Mouse (Mus musculus): ENCODE measurements around the gene Galntl6.

The Galntl6 gene

DNA sequence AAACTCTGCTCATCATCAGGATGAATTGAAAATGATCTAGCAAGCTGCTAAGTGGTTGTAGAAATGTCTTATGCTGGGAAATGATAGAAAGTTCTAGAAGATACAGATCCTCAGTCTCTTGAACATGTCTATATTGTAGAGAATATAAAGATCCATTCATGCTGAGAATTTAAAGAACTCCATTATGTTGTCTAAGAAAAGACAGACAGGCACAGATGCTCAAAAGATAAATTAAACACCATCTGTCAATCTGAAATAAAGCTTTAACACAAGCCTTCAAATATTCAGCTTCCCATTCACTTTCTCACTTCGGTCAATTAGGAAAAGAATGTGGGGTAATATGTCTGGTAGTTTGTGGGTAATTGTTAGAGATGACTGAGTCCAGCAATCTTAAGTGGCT is 658.8 kb downstream of the Galntl6 start:
- no peak for DNase-seq

DNA sequence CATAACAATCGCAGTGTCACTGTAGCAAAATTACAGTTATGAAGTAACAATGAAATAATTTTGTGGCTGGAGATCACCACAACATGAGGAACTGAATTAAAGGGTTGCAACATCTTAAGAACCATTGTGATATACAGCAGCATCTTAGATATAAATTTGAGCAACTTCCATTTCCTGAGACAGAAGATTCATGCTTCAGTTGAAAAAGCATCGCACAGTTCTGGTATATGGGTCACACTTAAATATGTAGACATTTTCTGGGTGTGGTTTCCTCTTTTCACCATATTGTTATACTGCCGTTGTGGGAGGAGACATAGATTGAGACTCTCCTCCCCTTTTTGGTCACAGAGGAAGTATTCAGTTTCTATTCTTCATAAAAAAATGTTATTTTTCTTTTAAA is 667.6 kb downstream of the Galntl6 start:
- DNase-seq, result no peak

DNA sequence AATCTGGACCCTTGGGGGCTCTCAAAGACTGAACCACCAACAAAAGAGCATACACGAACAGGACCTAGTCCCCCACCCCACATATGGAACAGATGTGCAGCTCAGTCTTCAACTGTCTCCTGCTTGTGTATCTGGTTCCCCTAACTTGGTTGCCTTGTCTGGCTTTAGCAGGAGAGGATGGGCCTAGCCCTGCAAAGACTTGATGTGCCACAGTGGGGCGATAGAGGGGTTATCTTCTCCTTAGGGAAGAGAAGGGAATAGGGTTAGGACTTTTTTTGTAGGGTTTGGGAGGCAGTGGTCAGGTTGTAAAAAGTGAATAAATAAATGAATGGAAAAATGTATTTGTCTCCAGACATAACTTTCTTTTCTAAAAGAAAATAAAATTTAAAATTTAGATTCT is 678.2 kb downstream of the Galntl6 start:
- no peak for DNase-seq

DNA sequence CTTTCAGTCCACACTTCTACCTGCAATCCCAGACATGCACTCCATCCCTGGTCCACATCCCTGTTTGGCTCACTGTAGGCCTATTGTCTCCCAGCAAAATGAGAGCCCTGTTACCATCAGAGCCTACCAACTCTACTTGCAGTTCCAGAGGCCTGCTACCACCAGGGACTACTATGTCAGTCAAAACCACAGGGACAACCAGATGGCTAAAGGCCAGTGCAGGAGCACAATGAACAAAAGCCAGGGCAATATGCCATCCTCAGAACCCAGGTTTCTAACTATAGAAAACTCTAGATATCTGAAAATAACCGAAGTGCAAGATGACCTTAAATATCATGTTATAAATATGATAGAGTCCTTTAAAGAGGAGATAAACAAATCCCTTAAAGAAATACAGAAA is 683.7 kb downstream of the Galntl6 start:
- no peak for DNase-seq

DNA sequence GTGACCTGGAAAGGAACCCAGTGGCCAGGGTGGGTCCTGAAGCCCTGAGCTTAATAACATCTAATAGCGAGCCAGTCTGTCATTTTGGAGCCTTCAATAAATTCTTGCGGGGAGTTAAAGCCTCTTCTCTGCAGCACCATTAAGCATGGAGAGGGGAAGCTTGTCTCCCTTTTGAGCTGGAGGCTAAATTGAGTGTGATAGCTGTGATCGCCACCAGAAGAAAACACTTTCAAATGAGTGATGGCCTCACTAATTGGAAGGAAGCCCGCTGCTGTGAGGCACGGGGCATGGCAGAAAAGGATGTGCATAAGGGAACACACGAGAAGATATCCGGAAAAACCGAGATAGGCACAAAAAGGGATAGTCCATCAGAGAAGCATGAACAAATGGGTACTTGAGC is 694.6 kb downstream of the Galntl6 start:
- no peak for DNase-seq

DNA sequence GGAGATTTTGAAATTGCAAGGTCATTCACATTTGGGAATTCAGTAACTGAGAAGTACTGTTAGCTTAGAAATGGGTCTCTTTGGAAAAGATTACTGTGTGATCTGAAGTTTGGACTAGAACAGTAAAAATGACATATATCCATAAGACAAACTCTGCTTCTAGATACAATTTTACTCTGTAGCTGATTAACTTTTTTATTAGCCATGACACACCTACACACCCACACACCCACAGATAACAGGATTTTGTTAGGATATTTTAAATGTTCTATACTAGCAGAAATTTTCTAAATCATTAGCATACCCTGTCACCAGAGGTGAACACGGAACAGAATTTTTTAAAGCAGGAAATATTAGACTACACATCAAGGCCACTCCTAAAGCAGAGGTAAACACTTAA is 722.7 kb downstream of the Galntl6 start:
- DNase-seq, result no peak

DNA sequence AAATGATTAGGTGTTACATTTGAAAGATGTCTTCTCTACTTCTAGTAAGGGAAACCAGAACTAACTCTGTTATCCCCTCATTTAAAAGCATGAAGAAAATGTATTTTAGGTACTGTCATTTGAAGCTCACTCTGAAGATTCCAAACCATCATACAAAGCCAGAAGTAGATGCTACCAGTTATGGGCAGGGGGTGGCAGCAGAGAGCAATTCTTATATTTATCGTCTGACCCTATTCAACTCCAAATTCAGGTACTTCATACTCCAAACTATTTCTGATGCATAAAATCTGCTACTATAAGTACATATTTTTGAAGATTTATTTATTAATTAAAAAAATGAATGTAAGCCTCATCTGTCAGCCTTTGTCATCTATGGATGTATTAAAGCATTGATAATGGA is 765.5 kb downstream of the Galntl6 start:
- DNase-seq, result peak; percentile 12

DNA sequence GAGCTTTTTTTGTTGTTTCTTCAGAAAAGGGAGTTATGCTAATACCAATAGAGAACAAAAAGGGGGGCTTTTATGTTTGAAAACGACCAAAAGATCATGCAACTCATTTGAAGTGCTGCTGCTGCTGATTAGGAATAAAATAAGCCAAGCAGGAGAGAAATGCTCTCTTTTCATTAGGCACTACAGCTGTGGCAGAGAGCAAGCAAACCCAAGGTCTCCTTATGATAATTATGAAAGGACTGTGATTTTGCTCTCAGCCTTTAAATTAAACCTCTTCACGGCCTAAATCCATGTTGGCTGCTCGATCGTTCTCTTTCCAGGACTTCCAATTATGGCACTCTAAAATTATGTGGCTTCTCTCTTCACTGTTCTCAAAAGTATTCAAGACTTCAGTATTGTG is 825.7 kb downstream of the Galntl6 start:
- no peak for DNase-seq

DNA sequence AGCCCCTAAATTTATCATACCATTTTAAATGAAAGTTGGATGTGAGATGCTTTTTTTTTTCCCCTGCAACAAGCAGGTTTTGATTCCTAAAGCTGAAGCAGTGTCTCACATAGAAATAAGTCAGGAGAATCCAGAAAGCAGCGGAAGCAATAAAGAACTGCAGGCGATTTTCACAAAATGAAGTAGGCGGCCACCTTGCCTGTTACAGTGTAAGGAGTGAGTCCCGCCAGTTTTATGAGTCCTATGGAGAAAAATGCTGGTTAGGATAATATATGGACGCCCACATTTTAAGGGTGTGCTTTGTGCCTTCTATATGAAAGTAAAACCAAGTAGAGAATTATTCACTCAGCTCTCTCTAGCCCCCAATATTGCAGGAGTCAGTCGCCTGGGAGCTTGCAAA is 827.5 kb downstream of the Galntl6 start:
- DNase-seq, result no peak

DNA sequence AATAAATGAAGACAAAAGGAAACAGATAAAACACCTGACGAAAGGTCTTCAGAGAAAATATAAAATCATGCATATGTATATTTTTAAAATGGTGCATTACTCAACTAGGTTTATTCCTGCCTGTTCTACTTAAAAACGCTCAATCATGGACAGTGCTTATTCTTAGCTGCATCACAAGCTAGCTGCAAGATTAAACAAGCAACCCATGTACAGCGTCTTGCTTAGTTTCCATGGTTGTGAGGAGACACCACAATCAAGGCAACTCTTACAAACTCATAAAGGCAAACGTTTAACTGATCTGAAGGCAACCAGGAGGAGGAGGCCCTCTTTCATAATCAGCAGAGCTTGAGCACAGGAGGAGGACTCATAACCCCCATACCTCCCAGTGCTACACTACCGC is 830.7 kb downstream of the Galntl6 start:
- no peak for DNase-seq

DNA sequence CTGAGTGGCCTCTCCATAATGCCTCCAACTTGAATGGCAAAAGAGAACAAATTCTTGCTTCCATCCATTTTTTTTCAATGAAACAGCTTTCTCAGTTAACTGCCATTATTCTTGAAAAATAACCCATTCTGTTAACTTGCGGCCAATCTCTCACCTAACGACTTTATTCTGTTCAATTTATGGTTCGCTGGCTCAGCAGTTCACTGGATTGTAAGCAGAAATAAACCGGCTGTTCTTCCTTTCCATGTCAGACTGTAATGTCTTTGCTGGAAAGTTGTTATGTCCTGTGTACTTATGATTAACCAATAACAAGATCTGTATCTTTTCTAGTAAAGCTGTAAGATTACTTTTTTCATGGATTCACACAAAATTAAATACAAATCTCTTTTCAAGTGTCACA is 837.8 kb downstream of the Galntl6 start:
- DNase-seq, result no peak

DNA sequence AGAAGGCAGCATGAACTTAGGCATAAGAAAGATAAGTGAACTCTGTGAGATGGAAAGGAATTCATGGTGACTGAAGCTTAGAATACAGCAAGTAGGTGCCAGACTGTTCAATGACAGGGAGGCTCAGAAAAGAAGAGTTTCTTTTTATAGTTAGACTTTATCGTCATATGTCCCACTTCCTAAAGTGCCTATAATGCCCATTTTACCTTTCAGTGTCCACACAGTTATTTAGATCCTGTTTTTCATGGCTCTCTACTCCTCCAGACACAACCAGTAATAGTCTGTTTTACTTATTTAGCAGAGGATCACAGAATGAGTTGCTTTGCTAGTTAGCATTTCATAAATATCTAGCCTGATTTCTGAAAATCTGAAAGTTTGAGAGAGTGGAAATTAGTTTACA is 838.7 kb downstream of the Galntl6 start:
- no peak for DNase-seq

DNA sequence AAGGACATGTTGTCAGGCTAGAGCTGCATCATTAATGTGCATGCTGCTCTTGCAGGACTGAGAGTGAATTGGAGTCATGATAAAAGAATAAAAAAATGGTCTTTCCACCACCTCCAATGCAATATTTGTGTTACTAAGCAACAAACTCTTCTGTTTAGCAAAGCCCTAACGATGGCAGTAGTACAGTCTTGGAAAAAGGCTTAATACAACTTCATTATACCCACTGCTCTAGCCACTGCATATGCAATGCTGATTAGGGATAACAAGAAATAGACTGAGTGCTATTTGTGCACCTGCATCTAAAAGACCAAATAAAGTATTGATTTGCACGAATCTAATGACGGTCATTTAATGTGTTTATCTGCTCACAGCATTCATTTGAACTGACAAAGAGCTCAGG is 880.2 kb downstream of the Galntl6 start:
- no peak for DNase-seq

DNA sequence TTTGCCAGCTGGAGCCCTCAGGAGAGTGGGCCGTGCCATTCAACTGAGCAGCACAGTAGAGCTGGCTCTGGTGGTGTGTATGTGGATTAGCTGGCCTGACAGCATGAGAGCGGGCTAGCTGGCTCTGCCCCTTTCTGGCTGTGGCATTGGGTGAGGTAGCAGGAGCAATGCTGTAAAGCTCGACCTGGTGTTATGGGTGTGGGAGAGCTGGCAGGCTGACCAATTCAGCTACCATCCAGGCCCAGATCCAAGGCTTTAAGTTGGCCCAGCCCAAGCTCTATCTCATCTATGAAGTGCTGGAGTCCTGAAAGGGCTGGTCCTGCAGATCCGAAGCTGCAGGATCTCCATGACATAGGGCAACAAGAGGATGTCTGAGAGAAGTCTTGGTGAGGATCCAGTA is 886.9 kb downstream of the Galntl6 start:
- no peak for DNase-seq

DNA sequence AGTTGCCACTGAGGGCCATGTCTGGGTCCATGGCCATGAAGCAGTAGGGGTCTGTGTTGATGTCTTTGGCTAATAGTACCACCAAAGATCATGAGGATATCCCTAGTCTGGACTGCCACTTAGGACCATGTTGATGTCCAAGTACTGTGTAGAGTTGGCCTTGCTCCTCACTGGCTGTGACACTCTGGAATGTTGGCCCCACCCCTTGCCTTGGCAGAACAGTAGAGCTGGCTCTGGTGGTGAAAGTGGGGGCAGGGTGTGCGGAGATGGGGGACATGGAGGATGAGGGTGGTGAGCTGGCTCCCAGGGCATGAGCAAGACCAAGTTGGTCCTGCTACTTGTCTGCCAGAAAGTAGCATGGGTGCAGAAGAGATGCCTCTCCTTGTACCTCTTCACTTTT is 887.3 kb downstream of the Galntl6 start:
- DNase-seq, result no peak

DNA sequence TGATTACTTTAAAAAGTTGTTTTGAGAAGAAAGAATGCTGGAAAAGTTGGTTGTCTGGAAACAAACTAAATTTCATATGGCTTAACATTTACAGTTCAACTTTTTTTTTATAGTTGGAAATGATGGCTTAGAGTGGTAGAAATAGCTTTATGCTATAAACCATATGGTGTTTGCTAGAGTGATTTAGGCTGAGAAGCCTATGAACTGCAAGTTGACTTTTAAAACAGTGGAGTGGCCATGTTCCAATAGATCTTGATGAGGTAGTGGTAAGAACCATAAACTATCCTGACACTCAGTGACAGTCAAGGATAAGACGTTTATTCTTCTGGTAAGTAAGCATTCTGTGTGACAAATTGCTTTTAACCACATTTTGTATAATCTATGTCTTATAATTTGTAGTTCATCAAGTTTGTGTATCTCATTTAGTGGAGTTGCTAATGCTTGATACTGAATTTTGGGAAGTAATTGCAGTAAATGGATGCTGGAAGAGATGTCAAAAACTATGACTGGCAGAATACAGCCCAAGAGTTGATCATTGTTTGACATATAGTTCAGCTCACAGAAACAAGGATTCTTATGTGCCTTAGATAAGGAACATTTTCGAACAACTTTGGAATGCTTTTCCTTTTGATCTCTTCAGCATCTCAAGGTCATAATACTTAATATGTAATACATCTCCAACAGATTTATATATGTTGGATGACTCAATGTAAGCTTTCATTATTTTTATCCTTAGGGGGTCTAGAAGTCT is 888.8 kb downstream of the Galntl6 start:
- DNase-seq, result no peak

DNA sequence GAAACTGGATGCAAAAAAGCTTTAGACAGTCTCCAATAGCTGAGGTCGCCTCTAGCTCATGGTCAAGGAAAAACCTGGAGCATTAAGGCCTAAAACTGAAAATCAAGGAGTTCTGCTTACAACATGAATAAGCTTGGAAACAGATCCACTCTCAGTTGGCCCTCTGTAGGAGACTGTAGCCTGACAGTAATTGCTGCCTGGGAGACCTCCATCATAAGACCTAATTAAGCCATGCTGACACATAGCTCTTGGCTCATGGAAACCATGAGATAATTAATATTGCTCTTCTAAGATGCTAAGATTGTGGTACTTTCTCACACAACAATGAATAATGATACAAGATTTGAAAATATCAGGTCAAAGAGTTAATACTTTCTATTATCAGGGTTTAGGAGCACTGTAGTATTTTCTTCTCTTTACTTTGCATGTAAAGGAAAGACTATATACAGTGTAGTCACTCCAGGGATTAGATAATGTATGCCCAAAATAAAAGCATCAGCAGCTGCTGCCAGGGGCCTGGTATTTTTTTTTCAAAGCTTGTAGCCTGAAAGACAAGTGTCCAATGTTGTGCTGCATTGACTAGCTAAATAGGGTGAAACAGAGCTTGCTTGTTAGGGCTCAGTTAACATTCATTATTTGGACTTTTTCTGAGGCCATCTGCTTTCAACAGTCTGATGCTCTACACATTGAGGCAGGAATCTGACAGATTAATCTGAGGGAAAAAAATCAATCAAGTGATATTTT is 922.8 kb downstream of the Galntl6 start:
- peak; percentile 6 for DNase-seq

DNA sequence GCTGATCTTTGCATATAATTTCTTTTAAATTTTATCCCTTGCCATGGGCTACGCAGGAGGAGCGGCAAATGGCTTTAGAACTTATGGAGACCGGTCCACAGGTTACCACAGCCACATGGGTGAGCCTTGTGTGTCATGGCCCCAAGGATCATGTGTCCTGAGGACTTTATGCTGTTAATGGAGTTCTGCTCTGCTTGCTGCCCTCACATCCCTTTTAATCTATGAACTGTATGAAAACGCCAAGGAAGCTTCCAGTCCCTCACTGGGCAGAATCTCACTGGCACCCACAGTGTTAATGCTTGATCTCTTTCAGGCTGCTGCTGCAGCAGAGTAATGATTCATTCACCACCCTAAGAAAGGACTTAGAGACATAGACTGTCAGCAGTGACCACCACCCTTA is 935.1 kb downstream of the Galntl6 start:
- DNase-seq, result no peak

DNA sequence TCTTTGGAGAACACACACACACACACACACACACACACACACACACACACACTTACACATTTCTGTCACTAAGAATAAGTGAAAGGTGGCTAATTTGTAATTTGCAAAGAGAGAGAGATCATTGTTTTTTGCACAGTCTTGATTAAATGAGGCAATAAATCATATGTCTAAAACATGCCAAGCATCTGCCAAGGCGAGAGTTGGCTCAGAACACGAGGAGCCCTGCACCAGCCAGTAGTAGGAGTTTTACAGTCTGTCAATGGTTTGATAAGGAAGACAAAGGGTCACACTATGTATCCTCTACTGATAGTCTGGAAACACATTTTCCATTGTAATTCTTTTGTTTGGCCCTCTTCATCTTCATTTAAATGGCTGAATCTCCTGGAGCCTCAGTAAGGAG is 938.3 kb downstream of the Galntl6 start:
- no peak for DNase-seq

DNA sequence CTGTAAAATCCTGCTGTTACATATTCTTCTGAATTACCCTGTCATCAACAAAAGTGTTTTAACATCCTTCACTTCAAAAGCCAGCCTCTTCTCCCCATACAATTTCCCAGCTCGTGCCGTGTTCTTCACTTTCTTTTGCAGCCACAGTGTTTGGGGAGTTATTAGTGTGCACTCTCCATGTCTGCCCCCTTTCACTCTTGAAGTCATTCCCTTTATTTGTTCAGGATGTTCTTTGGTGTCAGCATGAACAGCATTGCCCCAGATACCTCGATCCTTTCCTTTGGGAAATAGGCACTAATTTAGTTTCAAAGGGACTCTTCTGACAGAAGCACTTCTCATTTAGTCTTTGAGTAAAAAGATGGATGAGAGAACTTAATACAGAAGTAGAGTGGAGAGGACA is 939.6 kb downstream of the Galntl6 start:
- DNase-seq, result no peak

DNA sequence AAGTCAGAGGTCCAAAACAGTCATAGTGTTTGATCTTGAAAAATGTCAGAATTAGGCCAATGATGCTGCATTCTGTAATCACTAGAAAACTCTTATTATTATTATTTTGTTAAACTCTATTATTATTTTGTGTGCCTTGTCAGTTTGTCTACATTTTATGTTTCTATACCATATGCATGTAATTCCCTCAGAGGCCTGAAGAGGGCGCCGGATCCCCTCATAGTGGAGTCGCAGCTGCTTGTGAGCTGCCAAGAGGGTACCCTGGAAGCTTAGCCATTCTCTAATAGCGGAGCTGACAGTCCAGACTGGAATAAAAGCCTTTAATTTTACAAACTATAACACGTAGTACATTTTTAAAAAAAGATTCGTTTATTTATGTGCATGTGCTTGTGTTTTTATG is 945.8 kb downstream of the Galntl6 start:
- no peak for DNase-seq

DNA sequence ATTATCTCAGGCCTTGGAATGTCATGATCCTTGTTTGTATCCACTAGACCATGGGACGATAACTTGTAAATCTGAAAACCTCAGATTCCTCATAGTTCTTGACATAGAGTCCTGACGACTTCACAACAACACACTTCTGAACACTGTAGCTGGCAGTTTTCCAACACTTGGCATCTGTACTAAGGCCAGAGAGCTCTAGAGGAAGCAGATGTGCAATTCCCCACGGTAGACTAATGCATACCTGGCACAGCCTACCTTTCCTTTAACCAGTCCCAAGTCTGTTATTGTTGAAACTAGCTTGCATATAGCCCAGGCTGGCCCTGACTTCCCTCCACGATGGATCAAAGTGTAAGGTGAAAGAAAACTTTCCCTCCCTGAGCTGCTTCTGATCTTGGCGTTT is 946.9 kb downstream of the Galntl6 start:
- no peak for DNase-seq

DNA sequence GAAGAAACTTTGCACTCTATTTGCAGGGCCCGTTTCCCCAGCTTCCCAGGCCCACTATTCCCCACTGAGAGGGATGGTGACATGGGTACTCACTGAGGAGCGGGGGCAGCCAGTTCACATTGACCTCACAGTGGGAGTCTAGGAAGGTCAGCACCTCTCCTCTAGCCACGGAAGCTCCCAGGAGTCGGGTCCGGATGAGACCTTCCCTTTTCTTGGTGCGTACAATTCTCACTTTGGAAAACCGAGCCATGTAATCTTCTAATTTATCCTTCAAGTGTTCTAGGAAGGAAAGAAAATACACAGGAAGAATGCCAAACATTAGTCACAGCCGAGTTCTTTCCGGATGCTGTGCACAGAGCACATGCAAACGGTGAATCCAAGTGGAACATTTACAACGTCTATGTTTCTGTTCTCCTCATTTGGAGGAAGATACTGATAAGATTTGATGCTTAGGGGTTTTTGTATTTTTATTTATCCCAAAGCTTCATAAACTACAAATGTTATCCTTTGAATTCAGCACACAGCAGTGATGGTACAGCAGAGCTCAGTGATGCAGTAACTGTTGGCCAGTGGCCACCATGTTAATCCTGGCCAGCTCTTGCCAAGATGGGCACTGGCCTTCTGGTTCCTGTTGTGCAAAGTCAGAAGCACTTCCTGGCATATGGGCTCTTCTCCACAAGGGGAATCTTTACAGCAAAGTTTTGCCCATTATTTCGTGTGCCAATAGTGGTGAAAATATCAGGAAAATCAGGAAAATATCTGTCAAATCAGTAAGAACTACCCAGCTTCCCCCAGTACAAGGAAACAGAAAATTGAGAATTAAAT is 949.9 kb downstream of the Galntl6 start:
- no peak for DNase-seq

DNA sequence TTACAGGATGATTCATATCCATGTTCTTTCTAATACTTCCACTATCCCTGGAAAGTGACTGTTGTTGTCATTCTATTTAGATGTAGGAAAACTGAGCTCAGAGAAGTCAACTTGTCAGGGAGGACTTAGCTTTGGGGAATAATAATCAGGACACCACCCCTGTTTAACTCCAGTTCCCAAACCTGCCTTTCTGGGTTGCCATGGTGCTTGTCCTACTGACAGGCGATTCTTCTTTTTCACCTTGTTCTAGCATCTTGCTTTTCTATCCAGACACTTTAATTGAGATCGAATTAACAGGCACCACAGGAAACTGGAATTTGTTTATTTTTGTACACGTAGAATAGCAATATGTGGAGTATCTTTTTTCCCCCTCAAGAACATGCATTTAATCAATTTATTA is 953.3 kb downstream of the Galntl6 start:
- no peak for DNase-seq
